Mouse (Mus musculus): ENCODE results near the gene Arl5b. TPM values are rescaled to one million over a fixed set of nuclear protein-coding genes. Genes with fewer than 3 reads are reported as not detected.

Arl5b gene
- 22.4 and 22.5 TPM in 2 replicates for polyA plus RNA-seq (2014; fragmentation: Nextera tagmentation; extraction: Ambion mirVana)

DNA sequence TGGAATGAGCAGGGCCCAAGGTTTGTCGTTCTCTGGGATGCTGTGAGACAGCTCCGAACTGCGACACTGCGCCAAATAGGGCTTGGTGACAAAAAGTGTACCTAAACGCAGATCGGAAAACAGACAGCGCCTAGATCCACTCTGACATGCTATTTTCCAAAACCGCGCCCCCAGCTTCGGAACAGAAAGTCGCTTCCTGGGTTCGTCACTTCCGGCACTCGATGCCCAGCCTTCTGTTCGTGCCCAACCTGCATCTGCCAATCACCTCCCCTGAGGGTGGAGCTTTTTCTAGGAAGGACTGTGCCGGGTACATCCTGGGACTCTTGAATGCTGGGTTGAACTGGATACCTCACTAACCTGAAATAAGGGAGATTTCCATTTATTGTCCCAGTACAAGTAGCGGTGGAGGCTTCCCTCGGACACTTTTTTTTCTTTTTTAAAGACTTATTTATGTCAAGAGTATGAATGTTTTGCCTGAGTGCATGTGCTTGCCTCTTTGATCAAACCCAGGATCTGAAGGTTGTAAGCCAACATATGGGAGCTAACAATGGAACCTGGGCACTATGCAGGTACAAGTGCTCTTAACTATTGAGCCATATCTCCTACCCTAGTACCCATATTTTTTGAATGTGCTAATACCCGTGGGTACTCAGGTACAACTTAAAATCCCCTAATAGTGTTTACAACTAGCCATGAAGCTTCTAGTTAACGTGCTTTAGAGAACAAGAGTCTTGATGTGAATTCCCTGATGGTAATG is at the start of gene Arl5b:
Gene Arl5b, plus strand, starts transcription at position 279 of the 757 bp plus-strand sequence.
- no peaks in the 10 kb centered on the region for H3K27me3 ChIP-seq (ENCODE audit: control insufficient read depth, insufficient read depth, low read length)

DNA sequence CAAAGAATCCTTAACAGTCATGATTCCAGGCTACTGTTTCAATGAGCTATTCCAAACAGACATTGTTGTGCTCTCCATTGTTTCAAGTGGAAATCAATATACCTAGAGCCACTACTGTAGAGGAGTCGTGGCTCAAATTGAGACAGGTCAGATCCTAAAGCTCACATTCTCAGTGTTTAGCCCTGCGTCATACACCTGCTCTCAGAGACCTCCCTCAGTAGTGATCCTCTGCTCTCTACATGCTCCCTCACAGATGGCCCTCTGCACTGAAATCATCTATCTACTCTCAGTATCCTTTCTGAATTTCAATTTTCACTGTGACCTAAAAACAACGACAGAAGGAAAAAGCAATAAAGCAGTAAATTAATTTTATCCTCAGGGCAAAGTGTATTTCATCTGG is 41.7 kb upstream of the Arl5b start:
- peaks cover 9% of the 10 kb centered on the region; the same call in 1 of the 2 replicates for H3K36me3 ChIP-seq (ENCODE audit: control insufficient read depth, insufficient read depth, low read length)
- no peak overlapping the region for H3K4me2 ChIP-seq (ENCODE audit: low read length)
- no peak for ATAC-seq (ENCODE audit: insufficient number of reproducible peaks, insufficient read depth, low FRiP score, low read depth)
- no peaks in the 10 kb centered on the region for H3K9me3 ChIP-seq (ENCODE audit: control insufficient read depth, low read length)
- no peak overlapping the region for H3K4me3 ChIP-seq (ENCODE audit: control insufficient read depth in 1 of 2, insufficient read depth in 1 of 2, low read depth in 1 of 2, low read length in 2 of 2)
- H3K27ac ChIP-seq (replicated peaks in 1 of 2; ENCODE audit: control insufficient read depth in 1 of 2, insufficient read depth in 1 of 2, low read depth in 2 of 2, low read length in 2 of 2) = no peak overlapping the region
- no peaks in the 10 kb centered on the region for H3K4me1 ChIP-seq (ENCODE audit: control insufficient read depth in 2 of 2, insufficient read depth in 2 of 2, low read length in 2 of 2)
- 89% methylated on average over 3 of the region's 3 CpGs for WGBS
- no peak overlapping the region for H3K9ac ChIP-seq (ENCODE audit: low read length)
- H3K27me3 ChIP-seq (ENCODE audit: control insufficient read depth, insufficient read depth, low read length) = no peaks in the 10 kb centered on the region

More for the DNA sequence above, at the start of gene Arl5b:
- Histone ChIP-seq H3K9me3 (ENCODE audit: control insufficient read depth, low read length) (no peaks in the 10 kb centered on the region), H3K36me3 (ENCODE audit: control insufficient read depth, insufficient read depth, low read length) (peaks cover 10% of the 10 kb centered on the region; the same call in 1 of the 2 replicates), H3K27ac (replicated peaks in 1 of 2; ENCODE audit: control insufficient read depth in 1 of 2, insufficient read depth in 1 of 2, low read depth in 2 of 2, low read length in 2 of 2) (peak within 1 kb of the TSS; percentile 54 to 76; a peak in 3 of 4 replicates), H3K9ac (ENCODE audit: low read length) (peak within 1 kb of the TSS; percentile 73), H3K4me1 (ENCODE audit: control insufficient read depth in 2 of 2, insufficient read depth in 2 of 2, low read length in 2 of 2) (peaks cover under 1 to 13% of the 10 kb centered on the region in 2 experiments; a peak in 3 of 4 replicates), H3K4me2 (ENCODE audit: low read length) (peak within 1 kb of the TSS; percentile 68), H3K4me3 (ENCODE audit: control insufficient read depth in 1 of 2, insufficient read depth in 1 of 2, low read depth in 1 of 2, low read length in 2 of 2) (peak within 1 kb of the TSS; percentile 60 to 98)
- peak; percentile 91 for ATAC-seq (ENCODE audit: insufficient number of reproducible peaks, insufficient read depth, low FRiP score, low read depth)
- 8% methylated on average over 20 of the region's 20 CpGs for WGBS

DNA sequence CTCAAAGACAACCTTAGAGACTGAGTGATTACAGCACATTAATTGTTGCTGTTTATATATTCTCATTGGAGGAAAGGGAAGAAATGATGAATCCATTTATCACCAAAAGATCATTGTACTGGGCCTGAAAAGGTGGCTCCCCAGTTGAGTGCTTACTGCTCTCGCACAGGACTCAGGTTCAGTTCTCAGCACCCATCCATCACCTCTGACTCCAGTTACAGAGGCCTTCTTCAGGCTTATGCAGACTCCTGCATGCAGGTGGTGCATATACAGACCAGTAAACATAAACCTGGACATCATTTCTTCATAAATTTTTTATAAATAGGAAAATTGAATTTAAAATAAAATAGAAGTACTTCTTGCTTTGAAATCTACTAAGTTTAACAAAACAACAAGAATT is 41.1 kb upstream of the Arl5b start:
- 95% methylated on average over 1 of the region's 1 CpGs for WGBS
- Histone ChIP-seq H3K36me3 (ENCODE audit: control insufficient read depth, insufficient read depth, low read length) (peaks cover 9% of the 10 kb centered on the region; the same call in 1 of the 2 replicates), H3K9ac (ENCODE audit: low read length) (no peak overlapping the region), H3K4me3 (ENCODE audit: control insufficient read depth in 1 of 2, insufficient read depth in 1 of 2, low read depth in 1 of 2, low read length in 2 of 2) (no peak overlapping the region), H3K27ac (replicated peaks in 1 of 2; ENCODE audit: control insufficient read depth in 1 of 2, insufficient read depth in 1 of 2, low read depth in 2 of 2, low read length in 2 of 2) (no peak overlapping the region), H3K27me3 (ENCODE audit: control insufficient read depth, insufficient read depth, low read length) (no peaks in the 10 kb centered on the region), H3K9me3 (ENCODE audit: control insufficient read depth, low read length) (no peaks in the 10 kb centered on the region), H3K4me2 (ENCODE audit: low read length) (no peak overlapping the region), H3K4me1 (ENCODE audit: control insufficient read depth in 2 of 2, insufficient read depth in 2 of 2, low read length in 2 of 2) (no peaks in the 10 kb centered on the region)
- no peak for ATAC-seq (ENCODE audit: insufficient number of reproducible peaks, insufficient read depth, low FRiP score, low read depth)

DNA sequence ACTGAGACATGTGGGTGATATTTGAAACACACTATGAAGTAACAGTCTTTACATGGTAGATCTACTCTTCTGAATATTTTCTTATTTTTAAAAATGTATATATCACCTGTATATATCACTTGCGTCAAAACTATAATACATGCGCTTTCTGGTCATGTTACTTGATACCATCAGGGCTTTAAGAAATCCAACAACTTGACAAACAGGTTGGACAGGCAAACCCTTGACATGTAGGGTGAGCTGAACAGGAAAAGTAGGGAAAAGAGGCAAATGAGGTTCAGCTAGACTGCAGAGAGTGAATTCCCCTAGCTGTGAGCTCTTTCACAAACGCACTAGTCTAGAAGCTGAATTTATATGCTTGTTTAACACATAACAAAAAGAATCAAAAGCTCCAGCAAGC is 22.4 kb upstream of the Arl5b start:
- H3K9me3 ChIP-seq (ENCODE audit: control insufficient read depth, low read length) = no peaks in the 10 kb centered on the region
- H3K4me3 ChIP-seq (ENCODE audit: control insufficient read depth in 1 of 2, insufficient read depth in 1 of 2, low read depth in 1 of 2, low read length in 2 of 2) = no peak overlapping the region
- no peak for ATAC-seq (ENCODE audit: insufficient number of reproducible peaks, insufficient read depth, low FRiP score, low read depth)
- no peak overlapping the region for H3K9ac ChIP-seq (ENCODE audit: low read length)
- WGBS = 92% methylated on average over 3 of the region's 3 CpGs
- no peaks in the 10 kb centered on the region for H3K4me1 ChIP-seq (ENCODE audit: control insufficient read depth in 2 of 2, insufficient read depth in 2 of 2, low read length in 2 of 2)
- H3K36me3 ChIP-seq (ENCODE audit: control insufficient read depth, insufficient read depth, low read length) = peaks cover 14% of the 10 kb centered on the region; the same call in 1 of the 2 replicates
- no peak overlapping the region for H3K4me2 ChIP-seq (ENCODE audit: low read length)
- no peak overlapping the region for H3K27ac ChIP-seq (replicated peaks in 1 of 2; ENCODE audit: control insufficient read depth in 1 of 2, insufficient read depth in 1 of 2, low read depth in 2 of 2, low read length in 2 of 2)
- no peaks in the 10 kb centered on the region for H3K27me3 ChIP-seq (ENCODE audit: control insufficient read depth, insufficient read depth, low read length)

DNA sequence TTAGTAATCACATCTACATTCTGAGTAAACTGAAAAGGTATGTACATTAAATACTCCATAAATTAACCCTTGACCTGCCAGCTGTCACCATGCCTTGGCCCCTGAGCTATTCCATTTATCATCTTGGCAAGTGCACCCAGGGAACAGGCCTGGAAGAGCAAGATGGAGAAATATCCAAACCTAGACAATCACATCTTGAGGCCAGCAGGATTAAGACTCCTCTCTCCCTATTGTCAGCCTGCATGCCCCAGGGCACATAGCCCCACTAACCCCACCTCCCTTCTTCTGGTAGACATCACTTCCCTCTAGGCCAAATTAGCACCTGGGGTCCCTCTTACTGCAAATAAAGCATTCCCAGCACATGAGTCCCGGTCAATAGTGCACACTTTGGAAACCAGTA is 21.4 kb upstream of the Arl5b start:
- no peaks in the 10 kb centered on the region for H3K27me3 ChIP-seq (ENCODE audit: control insufficient read depth, insufficient read depth, low read length)
- H3K4me2 ChIP-seq (ENCODE audit: low read length) = no peak overlapping the region
- 87% methylated on average over 1 of the region's 1 CpGs for WGBS
- H3K9ac ChIP-seq (ENCODE audit: low read length) = no peak overlapping the region
- no peak for ATAC-seq (ENCODE audit: insufficient number of reproducible peaks, insufficient read depth, low FRiP score, low read depth)
- H3K9me3 ChIP-seq (ENCODE audit: control insufficient read depth, low read length) = no peaks in the 10 kb centered on the region
- H3K4me3 ChIP-seq (ENCODE audit: control insufficient read depth in 1 of 2, insufficient read depth in 1 of 2, low read depth in 1 of 2, low read length in 2 of 2) = no peak overlapping the region
- no peak overlapping the region for H3K27ac ChIP-seq (replicated peaks in 1 of 2; ENCODE audit: control insufficient read depth in 1 of 2, insufficient read depth in 1 of 2, low read depth in 2 of 2, low read length in 2 of 2)
- no peaks in the 10 kb centered on the region for H3K4me1 ChIP-seq (ENCODE audit: control insufficient read depth in 2 of 2, insufficient read depth in 2 of 2, low read length in 2 of 2)
- peaks cover 15% of the 10 kb centered on the region; the same call in 1 of the 2 replicates for H3K36me3 ChIP-seq (ENCODE audit: control insufficient read depth, insufficient read depth, low read length)

DNA sequence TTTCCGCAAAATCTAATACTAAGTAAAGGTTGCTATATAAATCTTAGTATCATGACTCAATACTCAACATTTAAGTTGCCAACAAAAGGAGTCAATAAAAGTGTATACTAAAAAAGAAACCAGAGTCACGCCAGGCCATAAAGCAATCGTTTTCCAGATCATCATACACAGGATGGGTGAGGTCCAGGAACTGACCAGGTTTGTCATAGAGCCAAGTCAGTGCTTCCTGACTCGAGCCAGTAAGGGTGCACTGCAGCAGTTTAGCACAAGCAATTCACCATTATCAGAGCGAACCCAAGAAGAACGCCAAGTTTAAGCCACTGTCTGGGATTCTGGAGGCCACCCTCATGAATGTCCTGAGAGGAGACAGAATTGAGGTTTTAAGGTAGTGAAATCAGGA is 10.5 kb upstream of the Arl5b start:
- no peaks in the 10 kb centered on the region for H3K4me1 ChIP-seq (ENCODE audit: control insufficient read depth in 2 of 2, insufficient read depth in 2 of 2, low read length in 2 of 2)
- H3K27ac ChIP-seq (replicated peaks in 1 of 2; ENCODE audit: control insufficient read depth in 1 of 2, insufficient read depth in 1 of 2, low read depth in 2 of 2, low read length in 2 of 2) = no peak overlapping the region
- no peak for ATAC-seq (ENCODE audit: insufficient number of reproducible peaks, insufficient read depth, low FRiP score, low read depth)
- no peaks in the 10 kb centered on the region for H3K9me3 ChIP-seq (ENCODE audit: control insufficient read depth, low read length)
- H3K4me3 ChIP-seq (ENCODE audit: control insufficient read depth in 1 of 2, insufficient read depth in 1 of 2, low read depth in 1 of 2, low read length in 2 of 2) = no peak overlapping the region
- no peaks in the 10 kb centered on the region for H3K27me3 ChIP-seq (ENCODE audit: control insufficient read depth, insufficient read depth, low read length)
- no peak overlapping the region for H3K4me2 ChIP-seq (ENCODE audit: low read length)
- H3K36me3 ChIP-seq (ENCODE audit: control insufficient read depth, insufficient read depth, low read length) = peaks cover 18% of the 10 kb centered on the region
- WGBS = 75% methylated on average over 6 of the region's 6 CpGs
- no peak overlapping the region for H3K9ac ChIP-seq (ENCODE audit: low read length)

DNA sequence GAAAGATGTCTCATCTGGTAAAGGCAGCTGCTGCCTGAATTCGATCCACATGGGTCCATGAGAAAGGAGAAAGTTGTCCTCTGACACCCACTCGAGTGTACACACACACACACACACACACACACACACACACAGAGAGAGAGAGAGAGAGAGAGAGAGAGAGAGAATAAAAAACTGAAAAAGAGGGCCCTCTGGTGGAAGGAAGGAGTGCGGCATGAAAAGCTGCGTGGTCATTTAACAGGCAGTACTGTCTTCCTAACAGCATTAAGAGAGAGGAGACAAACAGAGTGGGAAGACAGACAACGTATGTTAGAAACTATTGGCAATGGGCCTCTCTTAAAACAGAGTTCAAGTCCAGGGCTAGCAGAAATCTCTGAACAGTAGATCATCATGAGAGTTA is 8.9 kb upstream of the Arl5b start:
- peaks cover 24% of the 10 kb centered on the region for H3K36me3 ChIP-seq (ENCODE audit: control insufficient read depth, insufficient read depth, low read length)
- no peaks in the 10 kb centered on the region for H3K4me1 ChIP-seq (ENCODE audit: control insufficient read depth in 2 of 2, insufficient read depth in 2 of 2, low read length in 2 of 2)
- no peak overlapping the region for H3K4me2 ChIP-seq (ENCODE audit: low read length)
- 61% methylated on average over 5 of the region's 5 CpGs for WGBS
- no peak overlapping the region for H3K9ac ChIP-seq (ENCODE audit: low read length)
- no peak for ATAC-seq (ENCODE audit: insufficient number of reproducible peaks, insufficient read depth, low FRiP score, low read depth)
- H3K27ac ChIP-seq (replicated peaks in 1 of 2; ENCODE audit: control insufficient read depth in 1 of 2, insufficient read depth in 1 of 2, low read depth in 2 of 2, low read length in 2 of 2) = no peak overlapping the region
- no peaks in the 10 kb centered on the region for H3K27me3 ChIP-seq (ENCODE audit: control insufficient read depth, insufficient read depth, low read length)
- no peaks in the 10 kb centered on the region for H3K9me3 ChIP-seq (ENCODE audit: control insufficient read depth, low read length)
- H3K4me3 ChIP-seq (ENCODE audit: control insufficient read depth in 1 of 2, insufficient read depth in 1 of 2, low read depth in 1 of 2, low read length in 2 of 2) = no peak overlapping the region
